Mouse (Mus musculus) hindbrain, embryonic 10.5 days (tissue): ENCODE results near the gene Lim2. TPM values are rescaled to one million over a fixed set of nuclear protein-coding genes. Genes with fewer than 3 reads are reported as not detected.

Source experiments
- DNase-seq: peaks from one replicate; pipeline ENCODE4 v3.0.0-alpha.2; 2017; ENCODE audit warnings: low spot score
- H3K27ac ChIP-seq: fragments of 300-500 bp; sonication (generic); 2 replicates; pipeline ENCODE4 v1.5.1; 2016; ENCODE audit warnings: mild to moderate bottlenecking, moderate library complexity
- H3K27me3 ChIP-seq: fragments of 300-500 bp; sonication (generic); 2 replicates; pipeline ENCODE4 v1.6.1; 2016; ENCODE audit warnings: mild to moderate bottlenecking; ENCODE audit not compliant: poor library complexity, insufficient read depth, severe bottlenecking
- H3K36me3 ChIP-seq: fragments of 300-500 bp; sonication (generic); 2 replicates; pipeline ENCODE4 v1.6.1; 2016; ENCODE audit warnings: mild to moderate bottlenecking, moderate library complexity
- H3K4me1 ChIP-seq: fragments of 300-500 bp; sonication (generic); replicated peaks from 2 replicates; pipeline ENCODE4 v1.6.1; 2016; ENCODE audit warnings: mild to moderate bottlenecking
- H3K4me3 ChIP-seq: fragments of 300-500 bp; sonication (generic); 2 replicates; pipeline ENCODE4 v1.5.1; 2016; ENCODE audit warnings: mild to moderate bottlenecking, moderate library complexity
- H3K9me3 ChIP-seq: fragments of 300-500 bp; sonication (generic); 2 replicates; pipeline ENCODE4 v1.6.1; 2016; ENCODE audit warnings: mild to moderate bottlenecking, moderate library complexity
- WGBS: fragments of 180-500 bp; shearing (Covaris S2); methylation state at CpG from one replicate; pipeline ENCODE4 v1.1.7; 2016; 5-methylcytosine and 5-hydroxymethylcytosine counted together
- polyA plus RNA-seq: library from polyadenylated mRNA; unstranded; fragments of >200 nt; fragmentation: Nextera tagmentation; extraction: Ambion mirVana; gene quantifications from 2 replicates; pipeline ENCODE4 v1.2.1, GENCODE M21; 2016

The Lim2 gene
- polyA plus RNA-seq, 1 experiment from 2014 or later = not detected

- H3K27me3 ChIP-seq = peaks cover 56% of the 10 kb centered on the region
- peak overlapping the region; percentile 25 for H3K4me3 ChIP-seq
- H3K27ac ChIP-seq = no peak overlapping the region
- peaks cover 5% of the 10 kb centered on the region; the same call in 1 of the 2 replicates for H3K36me3 ChIP-seq
- peaks cover 21% of the 10 kb centered on the region for H3K4me1 ChIP-seq
- 2% methylated on average over 13 of the region's 13 CpGs for WGBS
- no peaks in the 10 kb centered on the region for H3K9me3 ChIP-seq
- no peak for DNase-seq
Observed at GRCm38 (mm10) chr7:43476376-43476775, 48.9 kb downstream of the Lim2 start.

GRCm38 (mm10) chr7:43481191-43481590, 53.7 kb downstream of the Lim2 start:
- peaks cover 36% of the 10 kb centered on the region for H3K27me3 ChIP-seq
- no peak overlapping the region for H3K27ac ChIP-seq
- 68% methylated on average over 3 of the region's 3 CpGs for WGBS
- no peaks in the 10 kb centered on the region for H3K9me3 ChIP-seq
- peaks cover 19% of the 10 kb centered on the region for H3K4me1 ChIP-seq
- DNase-seq = no peak
- no peak overlapping the region for H3K4me3 ChIP-seq
- 0 out of 2 replicates have a peak, but pooled peaks cover 5% of the 10 kb centered on the region for H3K36me3 ChIP-seq

- H3K9me3 ChIP-seq = no peaks in the 10 kb centered on the region
- 72% methylated on average over 8 of the region's 8 CpGs for WGBS
- H3K27me3 ChIP-seq = peaks cover 26% of the 10 kb centered on the region
- no peak for DNase-seq
- peaks cover 11% of the 10 kb centered on the region for H3K4me1 ChIP-seq
- H3K4me3 ChIP-seq = no peak overlapping the region
- H3K36me3 ChIP-seq = 0 out of 2 replicates have a peak, but pooled peaks cover 5% of the 10 kb centered on the region
- H3K27ac ChIP-seq = no peak overlapping the region
Observed at GRCm38 (mm10) chr7:43482090-43482716, 54.7 kb downstream of the Lim2 start.

GRCm38 (mm10) chr7:43483236-43483635, 55.8 kb downstream of the Lim2 start:
- 16% methylated on average over 10 of the region's 10 CpGs for WGBS
- Histone ChIP-seq H3K4me3 (no peak overlapping the region), H3K9me3 (no peaks in the 10 kb centered on the region), H3K27me3 (peaks cover 16% of the 10 kb centered on the region), H3K36me3 (0 out of 2 replicates have a peak, but pooled peaks cover 5% of the 10 kb centered on the region), H3K4me1 (peaks cover 11% of the 10 kb centered on the region), H3K27ac (no peak overlapping the region)
- no peak for DNase-seq

Other genes with a start within 250 kb of the Lim2 start
- gene Zfp715, start 114.4 kb upstream of the Lim2 start, polyA plus RNA-seq = 7.8 and 9.8 TPM in 2 replicates
- gene Siglecf, start 76.3 kb upstream of the Lim2 start, polyA plus RNA-seq = 0.27 and 0.30 TPM in 2 replicates
- 0.14 and 0.17 TPM in 2 replicates for gene Siglecg, start 19.5 kb upstream of the Lim2 start, polyA plus RNA-seq
- gene Nkg7, start 9.4 kb downstream of the Lim2 start, polyA plus RNA-seq = not detected in 2 replicates
- not detected in 2 replicates for gene Cldnd2, start 13.1 kb downstream of the Lim2 start, polyA plus RNA-seq
- 226 and 249 TPM in 2 replicates for gene Etfb, start 16.4 kb downstream of the Lim2 start, polyA plus RNA-seq
- gene Gm45233, start 16.5 kb downstream of the Lim2 start, polyA plus RNA-seq = 0.47 and 0.51 TPM in 2 replicates
- 1.5 and 3.8 TPM in 2 replicates for gene Vsig10l, start 35.5 kb downstream of the Lim2 start, polyA plus RNA-seq
- 0.80 and 2.2 TPM in 2 replicates for gene Iglon5, start 62.4 kb downstream of the Lim2 start, polyA plus RNA-seq
- gene 4931406B18Rik, start 78.3 kb downstream of the Lim2 start, polyA plus RNA-seq = not detected in 2 replicates
- 0.61 and 1.2 TPM in 2 replicates for gene Cd33, start 116.8 kb downstream of the Lim2 start, polyA plus RNA-seq
- gene Zfp658, start 134.6 kb downstream of the Lim2 start, polyA plus RNA-seq = 5.4 and 6.1 TPM in 2 replicates
- gene Zfp719, start 151.9 kb downstream of the Lim2 start, polyA plus RNA-seq = 12.7 and 15.7 TPM in 2 replicates
- 0.76 and 1.1 TPM in 2 replicates for gene Zfp819, start 179.5 kb downstream of the Lim2 start, polyA plus RNA-seq
- gene Ceacam18, start 207.0 kb downstream of the Lim2 start, polyA plus RNA-seq = not detected in 2 replicates
- gene Siglece, start 232.5 kb downstream of the Lim2 start, polyA plus RNA-seq = 0.36 and 0.52 TPM in 2 replicates
- 17.5 and 19.1 TPM in 2 replicates for gene Ctu1, start 244.3 kb downstream of the Lim2 start, polyA plus RNA-seq